Mouse (Mus musculus) intestine, embryonic 16.5 days (tissue): ENCODE results near the gene Kazald1. TPM values are rescaled to one million over a fixed set of nuclear protein-coding genes. Genes with fewer than 3 reads are reported as not detected.
A peak's percentile ranks its signal among the peaks of the same experiment; 100 is the strongest.

Experiments
- ATAC-seq: fragments of 200-750 bp; cut with Nextera tagmentation; 2 replicates; pipeline ENCODE4 v1.8.0; 2017; ENCODE audit warnings: moderate TSS enrichment, moderate library complexity
- H3K27ac ChIP-seq: fragments of 300-500 bp; sonication (generic); 2 replicates; pipeline ENCODE4 v1.5.1; 2014; ENCODE audit warnings: mild to moderate bottlenecking, low read length
- H3K27me3 ChIP-seq: fragments of 300-500 bp; sonication (generic); replicated peaks from 2 replicates; pipeline ENCODE4 v1.6.1; 2014; ENCODE audit warnings: low read length, control low read depth, mixed read lengths; ENCODE audit not compliant: control insufficient read depth, insufficient read depth
- H3K36me3 ChIP-seq: fragments of 300-500 bp; sonication (generic); 2 replicates; pipeline ENCODE4 v1.6.1; 2014; ENCODE audit warnings: low read length, control low read depth; ENCODE audit not compliant: control insufficient read depth, insufficient read depth
- H3K4me1 ChIP-seq: fragments of 300-500 bp; sonication (generic); 2 replicates; pipeline ENCODE4 v1.6.1; 2014; ENCODE audit warnings: low read length, control low read depth, mixed read lengths; ENCODE audit not compliant: control insufficient read depth, insufficient read depth
- H3K4me2 ChIP-seq: fragments of 300-500 bp; sonication (generic); 2 replicates; pipeline ENCODE4 v1.6.1; 2014; ENCODE audit warnings: low read depth, low read length, control low read depth
- H3K4me3 ChIP-seq: fragments of 300-500 bp; sonication (generic); 2 replicates; pipeline ENCODE4 v1.5.1; 2014; ENCODE audit warnings: mild to moderate bottlenecking, low read length
- H3K9ac ChIP-seq: fragments of 300-500 bp; sonication (generic); 2 replicates; pipeline ENCODE4 v1.6.1; 2014; ENCODE audit warnings: low read depth, low read length
- H3K9me3 ChIP-seq: fragments of 300-500 bp; sonication (generic); 2 replicates; pipeline ENCODE4 v1.6.1; 2016; ENCODE audit warnings: low read length, control low read depth; ENCODE audit not compliant: control insufficient read depth
- WGBS: fragments of 180-500 bp; shearing (Covaris S2); extraction: QIAGEN DNeasy Blood & Tissue Kit; methylation state at CpG from one replicate; pipeline ENCODE4 v1.1.7; 2014; 5-methylcytosine and 5-hydroxymethylcytosine counted together
- polyA plus RNA-seq: library from polyadenylated mRNA; unstranded; fragments of >200 nt; fragmentation: Nextera tagmentation; extraction: Ambion mirVana; gene quantifications from 2 replicates; pipeline ENCODE4 v1.2.1, GENCODE M21; 2015

Gene Kazald1
- polyA plus RNA-seq, 1 experiment from 2014 or later: 2.0 TPM

GRCm38 (mm10) chr19:45047417-45047934 lies 27.6 kb upstream of the Kazald1 start, which contains the start of gene Sfxn3:
TSS of gene Sfxn3 (plus strand) at chr19:45047503.
- H3K9me3 ChIP-seq: no peaks in the 10 kb centered on the region

GRCm38 (mm10) chr19:45047935-45048643 lies 27.0 kb upstream of the Kazald1 start:
- Histone ChIP-seq H3K9me3 (no peaks in the 10 kb centered on the region), H3K9ac (peak overlapping the region; percentile 73), H3K27me3 (no peaks in the 10 kb centered on the region), H3K27ac (peak overlapping the region; percentile 92), H3K4me2 (peak overlapping the region; percentile 91), H3K36me3 (no peaks in the 10 kb centered on the region), H3K4me3 (peak overlapping the region; percentile 52), H3K4me1 (peaks cover 18% of the 10 kb centered on the region)
- peak; percentile 58 for ATAC-seq
- 21% methylated on average over 11 of the region's 11 CpGs for WGBS

More at GRCm38 (mm10) chr19:45047417-45047934, 27.6 kb upstream of the Kazald1 start, which contains the start of gene Sfxn3:
- peak within 1 kb of the TSS; percentile 52 for H3K4me3 ChIP-seq
- H3K9ac ChIP-seq: peak within 1 kb of the TSS; percentile 73
- H3K4me2 ChIP-seq: peak within 1 kb of the TSS; percentile 91
- H3K4me1 ChIP-seq: peaks cover 18% of the 10 kb centered on the region
- peak within 1 kb of the TSS; percentile 92 for H3K27ac ChIP-seq
- peak; percentile 83 for ATAC-seq
- under 1% methylated on average over 25 of the region's 26 CpGs for WGBS
- no peaks in the 10 kb centered on the region for H3K27me3 ChIP-seq
- H3K36me3 ChIP-seq: no peaks in the 10 kb centered on the region

- 70% methylated on average over 12 of the region's 12 CpGs for WGBS
- H3K27ac ChIP-seq: peak overlapping the region; percentile 92
- H3K9ac ChIP-seq: peak overlapping the region; percentile 73; the same call in 1 of the 2 replicates
- H3K4me3 ChIP-seq: peak overlapping the region; percentile 52
- H3K36me3 ChIP-seq: no peaks in the 10 kb centered on the region
- peak overlapping the region; percentile 91 for H3K4me2 ChIP-seq
- no peak for ATAC-seq
- H3K9me3 ChIP-seq: no peaks in the 10 kb centered on the region
- H3K27me3 ChIP-seq: no peaks in the 10 kb centered on the region
- H3K4me1 ChIP-seq: peaks cover 16% of the 10 kb centered on the region
Observed at GRCm38 (mm10) chr19:45048644-45049365, 26.2 kb upstream of the Kazald1 start.

GRCm38 (mm10) chr19:45049523-45049922 lies 25.5 kb upstream of the Kazald1 start:
- ATAC-seq: no peak
- Histone ChIP-seq H3K9ac (peak overlapping the region; percentile 23; the same call in 1 of the 2 replicates), H3K4me1 (peaks cover 16% of the 10 kb centered on the region), H3K4me2 (no peak overlapping the region), H3K27me3 (no peaks in the 10 kb centered on the region), H3K4me3 (no peak overlapping the region), H3K36me3 (no peaks in the 10 kb centered on the region), H3K27ac (no peak overlapping the region), H3K9me3 (no peaks in the 10 kb centered on the region)
- WGBS: 79% methylated on average over 9 of the region's 9 CpGs

GRCm38 (mm10) chr19:45053451-45053850 lies 21.6 kb upstream of the Kazald1 start:
- no peak overlapping the region for H3K27ac ChIP-seq
- WGBS: 86% methylated on average over 8 of the region's 8 CpGs
- no peaks in the 10 kb centered on the region for H3K27me3 ChIP-seq
- no peak overlapping the region for H3K4me3 ChIP-seq
- no peaks in the 10 kb centered on the region for H3K36me3 ChIP-seq
- H3K4me2 ChIP-seq: no peak overlapping the region
- H3K9me3 ChIP-seq: no peaks in the 10 kb centered on the region
- ATAC-seq: no peak
- peaks cover 16% of the 10 kb centered on the region for H3K4me1 ChIP-seq
- no peak overlapping the region for H3K9ac ChIP-seq

GRCm38 (mm10) chr19:45054892-45055690 lies 19.9 kb upstream of the Kazald1 start:
- Histone ChIP-seq H3K9ac (no peak overlapping the region), H3K27ac (no peak overlapping the region), H3K9me3 (no peaks in the 10 kb centered on the region), H3K4me3 (no peak overlapping the region), H3K4me2 (no peak overlapping the region), H3K36me3 (no peaks in the 10 kb centered on the region), H3K27me3 (no peaks in the 10 kb centered on the region), H3K4me1 (peaks cover 20% of the 10 kb centered on the region)
- WGBS: 78% methylated on average over 6 of the region's 6 CpGs
- no peak for ATAC-seq

- 48% methylated on average over 4 of the region's 4 CpGs for WGBS
- Histone ChIP-seq H3K4me2 (no peak overlapping the region), H3K4me1 (peaks cover 20% of the 10 kb centered on the region), H3K27ac (no peak overlapping the region), H3K4me3 (no peak overlapping the region), H3K36me3 (no peaks in the 10 kb centered on the region), H3K27me3 (no peaks in the 10 kb centered on the region), H3K9ac (no peak overlapping the region), H3K9me3 (no peaks in the 10 kb centered on the region)
- ATAC-seq: no peak
Observed at GRCm38 (mm10) chr19:45056364-45056763, 18.7 kb upstream of the Kazald1 start.

GRCm38 (mm10) chr19:45056908-45057698 lies 17.9 kb upstream of the Kazald1 start:
- 66% methylated on average over 7 of the region's 7 CpGs for WGBS
- Histone ChIP-seq H3K27me3 (no peaks in the 10 kb centered on the region), H3K9ac (peak overlapping the region; percentile 71), H3K4me3 (peak overlapping the region; percentile 49), H3K4me1 (peaks cover 20% of the 10 kb centered on the region), H3K36me3 (no peaks in the 10 kb centered on the region), H3K9me3 (no peaks in the 10 kb centered on the region), H3K27ac (peak overlapping the region; percentile 90), H3K4me2 (peak overlapping the region; percentile 76)
- ATAC-seq: no peak
